Mouse (Mus musculus): ENCODE results near the gene Gm21954.

The Gm21954 gene

DNA sequence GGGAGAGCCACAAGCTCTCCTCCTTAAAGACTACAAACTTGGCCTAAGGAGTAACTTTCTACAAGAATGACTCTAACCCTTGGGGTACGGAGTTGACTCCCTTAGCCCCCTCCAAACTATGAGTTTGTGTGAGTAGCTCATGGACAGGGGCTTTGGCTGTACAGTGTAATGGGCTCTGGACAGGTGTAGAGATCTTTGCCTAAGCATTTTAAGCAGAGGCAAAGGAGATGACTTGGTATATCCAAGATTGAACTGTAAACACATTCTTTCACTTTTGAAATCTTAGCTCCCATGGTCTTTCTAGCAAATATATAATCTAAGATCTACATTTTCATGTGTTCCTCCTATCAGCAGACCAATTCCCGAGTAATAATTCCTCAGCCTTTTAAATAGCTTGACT lies at the start of gene Gm21954:
Gm21954 (minus strand) TSS at position 101 of the 400 bp plus-strand sequence.
- in situ Hi-C loops (cut with MseI, MboI) = no loop called here

DNA sequence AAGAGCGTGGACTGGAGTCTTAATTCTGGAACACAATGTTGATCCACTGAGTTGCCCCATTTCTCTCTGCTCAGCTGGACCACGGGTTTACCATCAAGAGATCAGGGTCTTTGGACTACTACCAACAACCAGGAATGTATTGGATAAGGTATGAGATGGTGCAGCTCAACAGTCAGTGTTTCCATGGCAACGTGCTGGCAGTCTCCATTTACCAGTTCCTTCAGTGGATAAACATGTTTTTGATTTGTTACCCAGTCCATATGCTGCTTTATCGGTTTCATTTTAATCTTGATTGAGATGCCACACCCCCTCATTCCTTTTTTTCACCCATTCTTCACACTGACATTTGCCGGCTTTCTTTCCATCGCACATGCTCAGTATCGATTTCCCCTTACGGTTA lies 49.8 kb upstream of the Gm21954 start:
- in situ Hi-C loops (cut with MseI, MboI) = no loop called here

DNA sequence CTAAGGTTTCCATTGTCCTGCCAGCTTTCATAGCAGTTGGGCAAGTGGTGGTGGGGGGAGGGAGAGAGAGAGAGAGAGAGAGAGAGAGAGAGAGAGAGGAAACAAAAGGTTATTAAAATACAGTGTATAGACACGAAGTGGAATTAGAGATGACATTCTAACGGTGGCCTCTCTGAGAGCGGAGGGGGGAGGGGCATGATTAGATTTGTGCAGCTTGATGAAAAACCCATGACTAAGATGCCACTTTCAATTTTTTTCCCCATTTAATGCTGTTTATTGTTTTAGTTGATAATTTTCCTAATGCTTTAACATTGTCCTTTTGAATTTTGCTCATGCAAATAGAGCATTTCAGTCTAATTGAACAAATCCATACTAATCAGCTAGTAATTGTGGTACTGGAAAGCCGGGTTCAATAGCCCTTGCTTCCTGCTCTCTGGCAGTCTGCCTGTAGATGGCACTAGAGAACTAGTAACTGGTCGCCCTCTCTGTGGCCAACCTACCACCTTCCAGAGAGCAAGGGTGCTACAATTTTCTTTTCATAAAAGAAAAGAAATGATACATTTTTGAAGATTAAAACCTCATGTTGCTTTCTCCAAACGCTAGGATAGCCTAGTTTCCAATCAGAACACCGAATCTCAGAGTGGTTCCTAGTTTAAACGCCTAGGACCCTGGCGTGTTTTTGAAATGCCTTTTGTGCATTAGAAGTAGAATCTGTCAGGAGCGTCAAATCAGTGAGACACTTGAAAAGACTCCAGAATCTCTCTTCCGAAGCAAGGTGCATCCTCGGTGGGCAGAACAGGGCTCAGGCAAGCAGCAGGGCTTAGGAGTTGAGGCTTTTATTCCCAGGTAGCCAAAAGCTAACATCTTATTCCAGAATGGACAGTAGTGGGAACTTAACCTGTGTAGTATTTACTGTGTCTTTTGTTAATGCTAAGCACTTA lies 48.5 kb upstream of the Gm21954 start:
- in situ Hi-C loops (cut with MseI, MboI) = no loop called here

DNA sequence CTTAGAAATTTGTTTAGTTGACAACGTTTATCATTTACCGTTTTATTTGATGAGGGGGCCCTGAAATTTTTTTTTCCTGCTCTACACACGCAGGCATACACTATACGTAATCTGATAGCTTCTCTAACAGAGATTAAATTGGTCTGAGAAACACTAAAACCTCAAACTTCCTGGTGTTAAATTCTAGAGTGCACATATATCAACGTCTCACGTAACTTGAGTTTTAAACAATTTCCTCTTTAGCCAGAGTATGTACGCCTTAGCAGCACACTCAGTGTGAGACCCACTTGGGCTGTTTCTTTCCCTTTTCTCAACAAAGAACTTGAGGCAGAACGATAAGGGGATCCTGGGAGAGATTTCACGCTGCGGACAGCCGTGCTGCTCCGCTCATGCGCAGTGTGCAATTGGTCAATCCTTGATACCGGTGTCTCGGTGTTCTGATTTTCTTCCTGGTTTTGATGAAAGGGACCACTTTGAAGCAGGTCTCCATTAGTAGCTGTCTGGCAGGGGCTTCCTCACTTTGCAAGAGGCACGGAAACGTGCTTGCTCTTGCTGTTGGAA lies 45.5 kb upstream of the Gm21954 start:
- in situ Hi-C loops (cut with MseI, MboI) = no loop called here

DNA sequence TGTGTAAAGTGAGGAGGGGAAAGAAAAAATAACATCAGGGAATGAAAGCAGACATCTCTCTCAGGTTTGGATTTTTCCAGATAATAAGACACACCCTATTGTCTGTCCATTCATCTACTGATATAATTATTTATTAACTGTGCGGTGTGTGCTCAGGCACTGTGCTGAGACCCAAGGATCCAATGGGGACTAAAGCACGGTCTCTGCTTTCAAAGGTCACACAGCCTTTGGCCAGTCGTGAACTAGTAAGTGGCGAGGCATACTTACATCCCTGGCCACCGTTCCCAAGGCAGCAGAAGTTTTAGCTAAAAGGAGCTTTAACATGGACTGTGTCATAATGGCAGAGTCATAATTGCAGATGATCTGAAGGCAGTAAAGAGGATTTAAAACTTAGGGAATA lies 44.0 kb upstream of the Gm21954 start:
- in situ Hi-C loops (cut with MseI, MboI) = no loop called here

DNA sequence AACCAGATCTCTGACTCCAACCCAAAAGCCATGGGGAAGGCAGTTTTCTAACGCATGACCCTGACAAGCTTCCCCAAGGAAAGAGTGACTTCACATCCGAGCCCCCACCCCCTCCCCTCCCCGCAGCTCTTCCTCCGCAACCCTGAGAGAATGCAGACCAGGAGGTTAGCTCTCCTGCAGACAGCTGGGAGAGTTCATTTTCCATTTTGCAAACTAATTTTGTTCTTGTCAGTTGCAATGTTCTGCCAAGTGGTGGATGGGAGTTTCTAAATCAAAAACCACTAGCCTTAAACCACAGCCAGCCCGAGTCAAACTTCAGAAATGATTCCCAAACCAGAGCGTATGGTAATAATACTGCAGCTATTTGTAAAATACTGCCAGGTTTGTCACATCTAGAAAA lies 39.6 kb upstream of the Gm21954 start:
- in situ Hi-C loops (cut with MseI, MboI) = no loop called here

DNA sequence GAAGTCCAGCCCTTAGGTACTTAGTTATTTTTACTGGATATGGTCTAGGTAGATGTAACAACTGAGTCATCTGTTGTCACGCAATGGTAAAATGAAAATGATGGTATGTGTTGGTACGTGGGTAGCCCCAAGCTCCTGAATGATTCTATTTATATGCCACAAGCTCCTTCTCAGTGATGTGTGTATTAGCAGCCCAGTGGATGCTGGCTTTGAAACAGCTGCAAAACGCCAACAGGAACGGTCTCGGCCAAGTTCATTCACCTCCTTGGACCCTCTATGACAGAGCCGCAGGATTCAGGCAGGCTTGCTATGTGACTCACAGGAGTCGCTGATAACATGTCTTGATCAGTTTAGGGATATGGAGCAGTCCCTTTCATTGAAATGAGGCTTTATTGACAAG lies 38.2 kb upstream of the Gm21954 start:
- in situ Hi-C loops (cut with MseI, MboI) = no loop called here

DNA sequence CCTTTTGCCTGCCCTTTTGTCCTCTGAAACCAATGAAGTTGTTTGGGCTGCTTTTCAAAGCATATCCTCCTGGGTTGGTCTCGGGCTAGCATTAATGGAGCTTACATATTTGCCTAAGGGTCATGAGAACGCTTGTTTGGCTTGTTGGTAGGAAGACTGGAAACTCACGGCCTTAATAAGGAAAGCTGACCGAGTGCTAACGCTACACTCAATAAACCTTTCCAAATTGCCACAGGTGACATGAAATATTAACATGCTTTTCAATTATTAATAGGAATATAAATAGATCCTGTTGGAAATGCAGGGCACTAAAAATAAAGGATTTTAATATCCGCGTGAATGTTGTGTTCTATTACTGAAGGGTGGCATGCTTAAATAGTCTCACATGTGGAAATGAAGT lies 27.3 kb upstream of the Gm21954 start:
- in situ Hi-C loops (cut with MseI, MboI) = no loop called here

DNA sequence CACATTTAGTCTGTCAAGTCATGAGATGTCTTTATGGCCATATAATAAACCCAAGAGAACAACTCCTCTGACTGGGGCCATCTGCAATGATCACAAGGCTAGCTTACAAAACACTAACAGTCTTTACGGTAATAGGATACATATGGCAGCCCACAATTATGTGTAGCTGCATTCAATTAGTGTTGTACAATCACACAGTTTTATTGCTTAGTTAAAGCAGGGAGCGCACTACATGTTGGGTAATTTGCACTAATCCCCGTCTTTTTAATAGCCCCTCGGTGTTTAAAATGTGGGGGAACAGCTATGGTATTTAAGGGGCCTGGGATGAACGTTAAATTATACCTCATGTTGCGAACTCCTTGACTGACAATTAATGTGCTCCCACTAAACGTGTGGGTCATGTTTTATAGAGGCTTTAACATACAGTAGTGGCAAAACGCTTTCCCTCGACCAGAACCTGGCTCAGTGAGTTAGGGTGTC lies 24.5 kb upstream of the Gm21954 start:
- in situ Hi-C loops (cut with MseI, MboI) = no loop called here

DNA sequence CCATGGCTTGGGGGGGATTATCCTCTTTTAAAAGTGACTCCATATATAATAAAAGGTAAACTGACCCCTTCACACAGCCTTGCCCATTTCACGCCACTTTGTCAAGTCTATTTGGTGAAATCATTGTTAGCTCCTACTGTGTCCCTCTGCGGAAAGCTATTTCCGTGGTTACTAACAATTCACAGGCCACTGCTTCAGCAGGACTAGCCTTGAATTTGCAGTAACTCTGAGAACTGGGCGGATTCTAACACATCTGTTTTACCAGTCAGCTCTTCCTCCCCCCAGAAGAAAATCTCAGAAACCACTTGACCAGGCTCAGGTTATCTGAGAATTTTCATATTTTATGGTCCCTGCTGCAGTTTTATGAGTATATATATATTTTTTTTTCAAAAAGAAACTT lies 23.9 kb upstream of the Gm21954 start:
- in situ Hi-C loops (cut with MseI, MboI) = no loop called here

DNA sequence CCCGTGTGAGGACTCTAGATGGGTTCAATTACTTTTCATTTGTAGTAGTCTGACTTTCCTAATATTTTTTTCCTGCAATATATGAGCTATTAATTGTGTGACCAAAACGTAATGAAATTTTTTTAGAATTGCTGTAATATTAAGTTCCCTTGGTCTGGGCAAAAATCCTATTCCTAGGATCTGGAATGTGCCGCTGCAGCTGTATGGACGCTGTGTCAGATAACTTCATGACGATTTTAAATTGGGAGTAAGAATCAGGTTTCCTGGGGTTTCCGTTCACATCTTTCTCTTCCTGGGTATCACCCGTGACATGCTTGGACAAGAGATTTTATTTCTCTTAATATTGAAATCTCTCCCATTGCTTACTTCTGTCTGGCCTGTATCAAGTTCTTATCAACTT lies 23.2 kb upstream of the Gm21954 start:
- in situ Hi-C loops (cut with MseI, MboI) = no loop called here

DNA sequence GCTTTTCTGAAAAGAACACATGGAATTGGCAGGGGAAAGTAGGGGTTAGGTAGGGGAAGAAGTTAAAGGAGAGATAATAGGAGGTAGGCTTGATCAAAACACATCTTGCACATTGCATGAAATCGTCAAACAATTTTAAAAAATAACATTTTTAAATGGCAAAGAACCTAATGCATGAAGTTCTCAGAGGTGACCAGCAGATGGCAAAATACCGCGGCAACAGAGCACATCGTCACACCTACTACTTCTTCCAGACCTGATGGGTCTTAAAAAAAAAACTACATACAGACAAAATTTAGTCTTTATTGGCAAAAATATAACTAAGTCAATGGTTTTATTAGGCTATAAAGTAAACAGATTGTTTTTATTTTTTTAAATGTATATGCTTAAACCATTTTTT lies 22.3 kb upstream of the Gm21954 start:
- in situ Hi-C loops (cut with MseI, MboI) = no loop called here

DNA sequence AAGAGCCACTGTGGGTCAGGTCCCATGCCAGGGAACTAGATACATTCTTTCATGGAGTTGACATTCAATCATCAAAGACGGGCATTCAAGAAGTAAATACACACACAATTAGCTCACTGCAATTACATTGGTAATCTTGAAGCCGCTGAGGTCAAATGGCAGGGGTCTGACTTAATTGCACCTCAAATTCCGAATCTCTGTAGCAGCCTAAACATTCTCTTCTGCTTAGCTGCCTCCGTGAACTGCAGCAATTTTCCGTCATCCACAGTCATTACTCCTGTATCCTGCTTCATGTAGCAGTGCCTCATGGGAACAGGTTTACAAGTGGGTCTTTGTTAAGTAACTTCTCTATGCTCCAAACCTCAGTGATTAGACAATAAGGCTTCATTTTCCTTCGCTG lies 20.0 kb upstream of the Gm21954 start:
- in situ Hi-C loops (cut with MseI, MboI) = no loop called here

DNA sequence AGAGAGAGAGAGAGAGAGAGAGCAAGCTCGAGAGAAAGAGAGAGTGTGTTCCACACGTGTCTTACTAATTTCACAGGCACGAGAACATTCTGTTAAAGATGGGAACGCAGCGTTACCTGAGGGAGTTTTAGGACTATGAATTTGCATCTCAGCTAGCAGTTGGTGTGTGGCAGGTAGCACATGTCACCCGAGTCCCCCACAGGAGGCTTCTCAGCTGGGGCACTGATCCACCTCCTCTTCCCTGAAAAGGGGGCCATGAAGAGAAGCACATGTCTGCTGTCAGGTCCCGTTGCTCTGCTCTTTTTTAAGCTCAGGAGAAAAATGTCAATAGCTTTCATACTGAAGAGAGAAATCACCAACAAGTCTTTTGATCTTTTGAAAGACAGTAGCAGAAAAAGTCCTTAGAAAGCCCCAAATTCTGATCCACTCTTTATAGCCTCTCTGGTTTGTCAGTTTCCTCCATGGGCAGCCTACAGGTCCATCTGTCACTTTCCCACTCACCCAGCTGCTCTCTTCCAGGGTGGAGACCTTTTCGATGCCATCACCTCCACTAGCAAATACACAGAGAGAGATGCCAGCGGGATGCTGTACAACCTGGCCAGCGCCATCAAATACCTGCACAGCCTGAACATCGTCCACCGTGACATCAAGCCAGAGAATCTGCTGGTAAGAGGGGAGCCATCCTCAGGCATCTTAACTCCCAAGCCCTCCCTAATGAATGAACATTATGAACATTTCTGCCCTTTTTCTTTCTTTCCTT lies 17.4 kb upstream of the Gm21954 start:
- in situ Hi-C loops (cut with MseI, MboI) = no loop called here

DNA sequence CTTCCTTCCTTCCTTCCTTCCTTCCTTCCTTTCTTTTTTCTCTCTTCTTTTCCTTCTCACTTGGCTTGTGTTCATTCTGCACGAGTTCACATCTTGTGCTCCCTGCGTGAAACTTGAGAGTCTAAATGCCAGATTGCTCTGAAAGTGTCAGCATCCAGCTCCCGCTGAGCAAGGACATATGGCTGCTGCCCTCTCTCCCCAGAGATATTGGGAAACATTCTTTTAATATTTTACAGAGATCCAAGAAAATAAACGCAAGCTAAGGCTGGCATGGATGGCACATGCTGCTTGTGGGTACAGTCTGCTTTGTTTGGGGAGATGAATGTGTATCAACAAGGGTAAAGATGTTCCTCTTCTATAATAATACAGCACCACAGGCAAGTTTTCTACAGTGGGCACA lies 11.3 kb upstream of the Gm21954 start:
- in situ Hi-C loops (cut with MseI, MboI) = no loop called here

DNA sequence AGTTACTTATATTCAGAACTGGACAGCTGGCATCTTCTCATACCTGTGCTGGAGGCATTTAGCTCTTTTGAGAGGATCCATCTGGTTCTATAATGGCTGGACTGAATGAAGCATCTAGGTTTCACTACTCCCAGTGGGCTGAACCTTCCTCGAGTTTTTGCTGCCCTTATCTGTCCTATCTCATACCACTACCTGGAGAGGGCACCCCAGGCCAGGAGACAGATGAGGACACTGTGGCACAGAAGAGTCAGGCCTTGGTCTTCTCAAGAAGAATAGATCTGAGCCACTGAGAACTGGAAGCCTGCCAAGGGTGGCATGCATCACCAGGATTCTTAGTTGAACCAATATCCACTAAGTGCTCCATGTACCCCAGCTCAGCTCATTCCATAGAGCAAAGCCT lies 9.1 kb upstream of the Gm21954 start:
- in situ Hi-C loops (cut with MseI, MboI) = no loop called here

DNA sequence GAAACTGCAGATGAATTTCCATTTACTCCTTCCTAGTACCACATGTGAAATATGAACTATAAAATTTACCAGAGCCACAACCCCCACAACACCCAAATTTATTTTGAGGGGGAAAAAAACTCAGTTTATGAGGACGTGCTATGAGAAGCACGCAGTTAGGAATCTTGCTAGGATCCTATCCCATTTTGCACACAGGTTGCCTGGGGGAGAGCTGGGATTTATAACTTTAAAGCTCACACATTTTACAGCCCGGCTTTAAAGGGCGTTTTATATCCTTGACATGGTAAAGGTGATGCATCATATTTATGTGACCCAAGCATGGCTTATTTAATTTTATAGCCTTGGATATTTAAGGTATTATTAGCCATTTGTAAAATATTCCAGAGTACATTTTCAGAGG lies 7.3 kb upstream of the Gm21954 start:
- in situ Hi-C loops (cut with MseI, MboI) = no loop called here

DNA sequence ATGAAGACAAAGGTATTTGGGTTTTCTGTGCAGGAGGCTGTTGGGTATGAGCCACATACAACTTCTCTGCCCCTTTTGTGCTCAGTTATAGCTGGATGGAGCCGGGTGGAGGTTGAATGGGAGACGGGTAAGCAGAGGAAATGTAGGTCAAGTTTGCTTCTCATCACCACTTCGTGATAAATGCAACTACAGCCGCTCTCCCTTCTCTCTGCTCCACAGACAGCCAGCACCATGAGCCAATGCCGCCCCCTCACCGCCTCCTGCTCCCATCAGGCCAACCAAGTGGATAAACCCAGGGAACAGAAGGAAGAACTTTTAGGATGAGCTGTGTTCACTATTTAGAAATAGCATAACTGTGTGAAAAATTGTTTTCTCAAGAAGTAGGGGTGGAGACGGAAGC lies 4.7 kb upstream of the Gm21954 start:
- in situ Hi-C loops (cut with MseI, MboI) = no loop called here

DNA sequence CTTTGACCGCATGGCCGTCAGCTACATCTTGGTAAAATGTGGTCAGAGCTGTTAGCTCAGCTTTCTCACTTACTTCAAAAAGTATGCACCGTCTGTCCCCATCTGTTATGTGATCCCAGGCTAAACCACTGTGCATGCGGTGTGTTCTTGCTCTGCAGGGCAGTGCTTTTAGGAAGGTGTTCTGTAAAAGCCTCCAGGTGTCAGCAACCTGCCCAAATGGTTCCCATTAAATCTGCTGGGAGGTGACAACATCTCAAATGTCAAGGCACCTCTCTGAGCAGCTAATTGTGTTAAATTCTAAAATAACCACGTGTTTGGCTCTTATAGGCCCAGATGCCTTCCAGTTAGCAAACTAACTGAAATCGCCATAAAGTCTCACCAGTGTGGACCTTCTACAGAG lies 1.1 kb upstream of the Gm21954 start:
- in situ Hi-C loops (cut with MseI, MboI) = no loop called here

DNA sequence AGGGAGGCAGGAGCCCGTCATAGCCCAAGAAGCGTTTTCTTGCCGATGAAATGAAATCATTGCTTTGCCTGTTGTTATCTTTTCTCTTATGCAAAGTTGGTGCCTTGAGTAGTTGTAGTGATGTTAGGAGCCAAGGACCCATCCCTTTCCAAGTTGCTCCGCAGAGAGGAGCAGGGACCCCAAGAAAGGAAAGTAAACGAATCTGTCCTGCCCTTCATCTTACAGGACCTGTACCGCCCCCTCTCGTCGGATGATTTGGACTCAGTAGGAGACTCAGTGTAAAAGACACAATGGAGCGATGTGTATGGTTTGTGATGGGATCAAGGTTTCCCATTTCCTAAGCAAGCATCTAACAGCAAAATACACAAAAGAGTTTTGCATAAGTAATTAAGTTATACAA lies 5.7 kb downstream of the Gm21954 start:
- in situ Hi-C loops (cut with MseI, MboI) = no loop called here

DNA sequence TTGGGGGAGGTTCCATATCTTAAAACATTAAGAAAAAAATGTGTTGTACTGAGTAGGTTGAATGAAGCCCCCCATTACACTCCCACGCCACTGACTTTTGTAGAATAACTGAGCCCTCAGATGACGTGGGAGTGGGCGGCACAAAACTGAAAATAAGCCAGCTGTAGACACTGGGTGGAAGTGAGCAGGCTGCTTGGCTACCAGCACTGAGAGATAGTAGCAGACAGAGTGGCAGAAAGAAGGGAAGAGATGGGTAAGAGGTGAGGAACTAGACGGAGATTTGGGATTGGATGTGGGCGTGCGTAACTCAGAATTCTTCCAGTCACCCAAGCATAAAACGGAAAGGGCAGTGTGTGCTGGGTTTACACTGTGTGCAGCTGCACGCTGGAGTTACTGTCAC lies 6.2 kb downstream of the Gm21954 start:
- in situ Hi-C loops (cut with MseI, MboI) = no loop called here

DNA sequence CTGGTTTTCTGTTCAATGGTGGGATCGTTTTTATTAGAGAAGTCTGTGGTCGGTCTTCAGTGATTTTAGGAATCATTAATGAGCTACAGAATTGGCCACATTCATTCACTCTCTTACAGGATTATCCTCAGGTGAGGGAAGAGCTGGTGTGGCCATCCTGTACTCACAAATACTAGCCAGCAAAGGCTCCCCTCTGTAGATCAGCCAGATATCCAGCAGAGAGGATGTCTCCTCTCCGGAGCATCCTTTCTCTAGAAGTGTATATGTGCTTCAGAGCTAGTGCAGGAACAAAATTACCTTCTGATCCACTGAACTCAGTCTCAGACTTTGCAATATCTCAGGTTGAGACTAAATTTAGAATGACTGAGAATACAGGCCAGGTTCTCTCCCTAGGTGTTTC lies 7.8 kb downstream of the Gm21954 start:
- in situ Hi-C loops (cut with MseI, MboI) = no loop called here
